Mouse (Mus musculus) midbrain, embryonic 14.5 days (tissue): Measurements from ENCODE around the gene Igf2r. TPM values are rescaled to one million over a fixed set of nuclear protein-coding genes. Genes with fewer than 3 reads are reported as not detected.

Experiments used
- ATAC-seq: fragments of 200-750 bp; cut with Nextera tagmentation; 2 replicates; pipeline ENCODE4 v1.8.0; 2017; ENCODE audit warnings: moderate number of reproducible peaks, moderate library complexity; ENCODE audit not compliant: low FRiP score, low TSS enrichment
- DNase-seq: peaks from one replicate; pipeline ENCODE4 v3.0.0-alpha.2; 2015
- H3K27ac ChIP-seq: fragments of 300-500 bp; sonication (generic); replicated peaks from 2 replicates; pipeline ENCODE4 v1.5.1; 2014; ENCODE audit warnings: mild to moderate bottlenecking, low read depth, low read length, moderate library complexity
- H3K27me3 ChIP-seq: fragments of 300-500 bp; sonication (generic); 2 replicates; pipeline ENCODE4 v1.6.1; 2014; ENCODE audit warnings: low read length, control low read depth, mixed read lengths; ENCODE audit not compliant: control insufficient read depth, insufficient read depth
- H3K36me3 ChIP-seq: fragments of 300-500 bp; sonication (generic); 2 replicates; pipeline ENCODE4 v1.6.1; 2014; ENCODE audit warnings: low read length, control low read depth; ENCODE audit not compliant: control insufficient read depth, insufficient read depth
- H3K4me1 ChIP-seq: fragments of 300-500 bp; sonication (generic); 2 replicates; pipeline ENCODE4 v1.6.1; 2014; ENCODE audit warnings: mild to moderate bottlenecking, antibody characterized with exemption, low read length, control low read depth; ENCODE audit not compliant: control insufficient read depth, insufficient read depth
- H3K4me2 ChIP-seq: fragments of 300-500 bp; sonication (generic); 2 replicates; pipeline ENCODE4 v1.6.1; 2014; ENCODE audit warnings: mild to moderate bottlenecking, low read length, moderate library complexity
- H3K4me3 ChIP-seq: fragments of 300-500 bp; sonication (generic); replicated peaks from 2 replicates; pipeline ENCODE4 v1.5.1; 2014; ENCODE audit warnings: low read depth, low read length
- H3K9ac ChIP-seq: fragments of 300-500 bp; sonication (generic); replicated peaks from 2 replicates; pipeline ENCODE4 v1.6.1; 2014; ENCODE audit warnings: mild to moderate bottlenecking, low read length, moderate library complexity
- H3K9me3 ChIP-seq: fragments of 300-500 bp; sonication (generic); 2 replicates; pipeline ENCODE4 v1.6.1; 2016; ENCODE audit warnings: low read length, control low read depth, mixed read lengths; ENCODE audit not compliant: control insufficient read depth
- WGBS: fragments of 180-500 bp; shearing (Covaris S2); extraction: QIAGEN DNeasy Blood & Tissue Kit; methylation state at CpG from one replicate; pipeline ENCODE4 v1.1.7; 2014; 5-methylcytosine and 5-hydroxymethylcytosine counted together
- polyA plus RNA-seq: library from polyadenylated mRNA; unstranded; fragments of >200 nt; fragmentation: Nextera tagmentation; extraction: Ambion mirVana; gene quantifications from 2 replicates; pipeline ENCODE4 v1.2.1, GENCODE M21; 2014

The Igf2r gene
- polyA plus RNA-seq, 1 experiment from 2014 or later = 13.4 TPM

DNA sequence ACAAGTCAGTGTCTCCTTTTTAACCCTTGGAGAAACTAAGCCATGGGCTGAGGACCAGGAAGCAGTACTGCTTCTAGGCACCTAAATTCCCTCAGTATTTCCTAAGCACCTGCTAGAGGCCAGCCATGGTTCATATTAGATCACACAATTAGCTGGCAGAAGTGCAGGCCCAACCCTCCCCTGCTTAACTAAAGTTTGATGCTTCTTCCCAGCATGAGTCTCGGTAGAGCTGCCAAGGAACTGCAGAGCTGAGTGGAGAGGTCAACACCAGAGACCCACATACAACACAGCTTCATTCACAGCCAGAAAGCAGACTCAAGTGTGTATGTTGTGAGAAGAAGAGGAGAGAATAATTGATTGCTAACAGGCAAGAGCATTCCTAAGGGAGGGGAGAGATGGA is 40.9 kb downstream of the Igf2r start:
- Histone ChIP-seq H3K4me2 (no peak overlapping the region), H3K4me3 (no peak overlapping the region), H3K9ac (no peak overlapping the region), H3K27me3 (no peaks in the 10 kb centered on the region), H3K36me3 (peaks cover 47% of the 10 kb centered on the region), H3K9me3 (no peaks in the 10 kb centered on the region), H3K4me1 (no peaks in the 10 kb centered on the region), H3K27ac (no peak overlapping the region)
- no peak for DNase-seq
- no peak for ATAC-seq
- WGBS = 72% methylated on average over 1 of the region's 1 CpGs

DNA sequence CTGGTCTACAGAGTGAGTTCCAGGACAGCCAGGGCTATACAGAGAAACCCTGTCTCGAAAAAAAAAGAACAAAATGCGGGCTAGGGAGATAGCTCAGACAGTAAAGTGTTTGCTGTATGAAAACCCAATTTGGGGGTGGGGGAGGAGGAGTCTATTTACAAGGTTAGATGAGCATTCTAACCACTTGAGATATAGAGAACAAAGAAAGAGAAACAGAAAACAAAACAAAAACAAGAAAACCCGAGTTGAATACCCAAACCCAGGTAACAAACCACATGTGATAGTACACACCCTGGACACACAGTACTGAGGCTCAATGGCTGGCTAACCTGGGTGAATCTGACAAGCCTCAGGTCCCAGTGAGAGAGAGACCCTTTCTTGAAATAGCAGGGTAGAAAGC is 41.7 kb downstream of the Igf2r start:
- H3K4me3 ChIP-seq = no peak overlapping the region
- H3K4me1 ChIP-seq = no peaks in the 10 kb centered on the region
- peaks cover 40% of the 10 kb centered on the region for H3K36me3 ChIP-seq
- H3K4me2 ChIP-seq = no peak overlapping the region
- WGBS = 87% methylated on average over 3 of the region's 3 CpGs
- DNase-seq (no peak), ATAC-seq (no peak)
- no peak overlapping the region for H3K27ac ChIP-seq
- H3K27me3 ChIP-seq = no peaks in the 10 kb centered on the region
- H3K9ac ChIP-seq = no peak overlapping the region
- H3K9me3 ChIP-seq = no peaks in the 10 kb centered on the region

DNA sequence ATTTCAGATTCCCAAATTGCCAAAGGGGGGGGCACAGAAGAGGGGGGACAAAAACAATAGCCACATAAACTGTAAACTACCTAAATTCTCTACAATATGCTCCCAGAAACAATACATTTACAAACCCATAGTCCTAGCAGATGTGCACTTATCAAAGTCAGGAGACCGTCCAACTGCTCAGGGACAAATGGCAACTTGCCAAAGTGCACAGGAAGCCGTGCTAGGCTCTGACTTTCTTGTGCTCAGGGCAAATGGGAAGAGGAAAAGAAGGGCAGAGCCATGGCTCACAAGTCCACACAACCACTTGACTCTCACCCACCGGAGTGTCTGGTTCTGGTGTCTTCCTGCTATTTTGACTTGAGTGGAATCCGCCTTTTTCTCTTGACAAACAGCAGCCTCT is 43.6 kb downstream of the Igf2r start:
- ATAC-seq (no peak), DNase-seq (peak; percentile 70)
- Histone ChIP-seq H3K4me3 (no peak overlapping the region), H3K36me3 (peaks cover 45% of the 10 kb centered on the region), H3K4me1 (no peaks in the 10 kb centered on the region), H3K9me3 (no peaks in the 10 kb centered on the region), H3K27me3 (no peaks in the 10 kb centered on the region), H3K4me2 (no peak overlapping the region), H3K27ac (no peak overlapping the region), H3K9ac (no peak overlapping the region)
- WGBS = 65% methylated on average over 4 of the region's 4 CpGs

DNA sequence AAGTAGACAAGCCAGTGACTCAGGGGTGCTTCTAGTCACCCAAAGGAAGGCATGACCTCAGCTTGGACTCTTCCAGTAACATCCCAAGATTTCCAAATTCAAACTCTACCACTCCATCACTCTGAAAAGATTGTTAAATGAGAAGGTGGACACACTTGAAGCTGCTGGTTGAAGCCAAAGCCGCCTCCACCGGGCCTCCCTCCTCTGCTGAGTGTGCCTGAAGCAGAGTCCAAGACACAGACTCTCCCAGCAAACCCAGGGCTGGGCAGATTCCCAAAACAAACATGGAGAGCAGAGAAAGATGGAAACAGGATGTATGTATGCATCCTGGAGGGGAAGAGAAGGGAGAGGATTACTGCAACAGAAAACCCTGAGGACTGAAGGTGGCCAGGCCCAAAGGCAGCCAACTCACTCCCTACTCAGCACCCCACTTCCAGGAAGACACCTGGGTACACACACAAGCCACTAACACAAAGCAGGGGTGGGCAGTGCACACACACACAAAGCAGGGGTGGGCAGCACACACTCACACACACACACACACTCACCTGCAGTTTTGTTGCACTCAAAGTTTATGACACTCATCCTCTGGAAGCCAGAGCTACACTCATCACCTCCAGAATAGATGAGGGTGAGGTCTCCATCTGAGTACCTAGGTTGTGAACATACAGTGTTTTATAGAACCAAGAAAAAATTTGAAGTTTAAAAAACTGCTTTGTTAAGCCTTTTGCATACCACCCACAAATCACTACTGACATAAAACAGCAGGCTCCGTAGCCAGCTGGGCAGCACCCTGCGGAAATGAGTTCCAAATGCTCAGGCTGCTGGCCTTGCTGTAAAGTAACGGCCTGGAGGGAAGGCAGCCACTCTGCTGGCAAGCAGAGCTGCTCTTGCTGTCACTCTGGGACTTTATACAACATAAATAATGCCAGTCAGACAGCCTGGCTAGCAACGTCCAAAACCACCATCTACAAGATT is 44.4 kb downstream of the Igf2r start:
- Histone ChIP-seq H3K27me3 (no peaks in the 10 kb centered on the region), H3K4me2 (no peak overlapping the region), H3K9me3 (no peaks in the 10 kb centered on the region), H3K9ac (no peak overlapping the region), H3K27ac (peak overlapping the region; percentile 37), H3K4me3 (no peak overlapping the region), H3K36me3 (peaks cover 44% of the 10 kb centered on the region), H3K4me1 (no peaks in the 10 kb centered on the region)
- DNase-seq (peak; percentile 31), ATAC-seq (no peak)
- 79% methylated on average over 6 of the region's 6 CpGs for WGBS

DNA sequence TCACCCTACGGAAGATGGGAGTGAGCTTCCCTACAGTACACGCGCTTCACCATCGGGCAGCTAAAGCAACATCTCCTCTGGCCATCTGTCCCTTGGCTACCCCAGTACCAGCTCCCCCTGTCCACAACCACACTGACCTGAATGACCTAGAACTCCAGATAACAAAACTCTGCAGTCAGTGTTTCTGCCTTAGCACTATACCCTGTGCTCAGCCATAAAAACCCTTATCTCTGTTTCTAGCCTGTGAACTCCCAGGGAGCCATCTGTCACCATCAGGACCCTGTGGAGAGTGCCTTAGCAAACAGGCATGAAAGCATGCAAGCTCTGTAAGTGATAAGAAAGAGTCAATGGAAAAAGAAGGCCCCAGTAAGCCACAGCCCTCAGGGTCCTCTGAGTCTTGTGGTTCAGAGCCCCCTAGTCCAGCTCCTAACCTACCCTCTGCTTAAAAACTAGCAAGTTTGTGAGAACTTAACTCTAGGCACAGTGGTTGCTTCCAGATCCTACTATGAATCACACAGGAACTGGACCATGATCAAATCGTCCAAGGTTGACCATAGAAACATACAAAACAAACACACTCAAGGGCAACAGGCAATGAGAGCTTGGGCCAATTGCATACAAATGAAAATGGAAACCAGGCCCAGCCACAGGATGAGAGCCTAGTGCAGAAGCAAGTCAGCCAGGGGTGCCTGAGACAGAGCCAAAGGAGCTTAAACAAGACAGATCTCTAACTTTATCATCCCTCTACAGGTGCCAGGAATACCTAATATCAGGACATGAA is 45.3 kb downstream of the Igf2r start:
- no peak for DNase-seq
- H3K36me3 ChIP-seq = peaks cover 48% of the 10 kb centered on the region
- H3K4me1 ChIP-seq = no peaks in the 10 kb centered on the region
- H3K4me2 ChIP-seq = no peak overlapping the region
- 95% methylated on average over 5 of the region's 5 CpGs for WGBS
- ATAC-seq = no peak
- H3K27me3 ChIP-seq = no peaks in the 10 kb centered on the region
- no peak overlapping the region for H3K9ac ChIP-seq
- H3K27ac ChIP-seq = no peak overlapping the region
- H3K9me3 ChIP-seq = no peaks in the 10 kb centered on the region
- no peak overlapping the region for H3K4me3 ChIP-seq

DNA sequence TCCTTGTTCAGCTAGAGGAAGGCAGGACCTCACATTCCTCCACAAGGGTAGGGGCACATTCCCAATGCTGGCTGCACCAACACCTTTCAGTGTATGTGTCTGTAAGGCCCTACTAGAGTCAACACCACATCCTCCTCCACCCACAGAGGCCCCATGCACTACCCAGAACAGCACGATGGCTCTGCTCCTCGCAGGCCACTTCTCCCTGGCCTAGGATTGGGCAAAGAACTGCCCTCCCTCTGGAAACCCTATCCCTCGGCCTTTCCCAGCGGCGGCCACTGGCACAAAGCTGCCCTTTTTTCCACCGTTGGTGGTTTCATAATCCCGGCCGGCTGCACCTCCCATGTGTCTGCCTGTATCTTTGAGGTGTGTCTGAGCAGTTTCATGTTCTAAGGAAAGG is 46.8 kb downstream of the Igf2r start:
- H3K27ac ChIP-seq = no peak overlapping the region
- no peaks in the 10 kb centered on the region for H3K27me3 ChIP-seq
- no peak overlapping the region for H3K4me2 ChIP-seq
- WGBS = 44% methylated on average over 8 of the region's 8 CpGs
- H3K9ac ChIP-seq = no peak overlapping the region
- ATAC-seq (no peak), DNase-seq (no peak)
- H3K9me3 ChIP-seq = no peaks in the 10 kb centered on the region
- H3K36me3 ChIP-seq = peaks cover 63% of the 10 kb centered on the region
- no peaks in the 10 kb centered on the region for H3K4me1 ChIP-seq
- H3K4me3 ChIP-seq = no peak overlapping the region

DNA sequence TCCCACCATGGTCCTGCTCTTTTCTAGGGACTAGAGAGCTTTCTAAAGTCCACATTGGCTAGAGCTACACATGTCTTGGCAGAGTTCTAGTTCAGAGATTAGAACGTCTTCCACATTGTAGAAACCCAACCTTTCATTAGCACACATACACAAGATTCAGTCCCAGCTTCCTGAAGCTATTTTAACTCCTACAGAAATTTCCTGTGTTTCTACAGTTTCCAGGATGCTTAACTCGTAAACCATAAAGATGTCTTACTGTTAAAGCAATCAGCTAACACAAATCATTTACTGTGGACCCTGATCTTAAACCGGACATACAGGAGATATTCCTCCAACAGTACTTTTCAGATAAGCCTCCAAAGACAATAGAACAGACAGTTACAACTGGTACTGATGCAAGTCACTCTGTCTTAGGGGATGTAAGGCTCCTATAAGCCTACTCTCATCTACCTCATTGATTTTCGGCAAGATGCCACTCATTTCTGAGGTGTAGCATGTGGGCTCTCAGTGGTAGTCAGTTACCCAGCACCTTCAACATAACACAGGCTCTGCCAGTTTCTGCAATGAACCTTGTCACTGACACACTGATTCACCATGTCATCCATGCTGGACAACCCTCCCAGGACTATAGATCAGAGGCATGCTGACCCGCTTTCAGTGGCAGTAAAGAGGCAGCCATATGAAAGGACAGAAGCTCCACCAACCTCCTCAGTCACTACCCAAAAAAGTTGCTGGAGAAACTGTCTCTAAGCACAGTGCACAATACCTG is 48.2 kb downstream of the Igf2r start:
- ATAC-seq (no peak), DNase-seq (no peak)
- Histone ChIP-seq H3K4me1 (no peaks in the 10 kb centered on the region), H3K27me3 (no peaks in the 10 kb centered on the region), H3K4me2 (no peak overlapping the region), H3K36me3 (peaks cover 70% of the 10 kb centered on the region), H3K9me3 (no peaks in the 10 kb centered on the region), H3K27ac (no peak overlapping the region), H3K9ac (no peak overlapping the region), H3K4me3 (no peak overlapping the region)
- 92% methylated on average over 5 of the region's 5 CpGs for whole genome bisulfite sequencing

DNA sequence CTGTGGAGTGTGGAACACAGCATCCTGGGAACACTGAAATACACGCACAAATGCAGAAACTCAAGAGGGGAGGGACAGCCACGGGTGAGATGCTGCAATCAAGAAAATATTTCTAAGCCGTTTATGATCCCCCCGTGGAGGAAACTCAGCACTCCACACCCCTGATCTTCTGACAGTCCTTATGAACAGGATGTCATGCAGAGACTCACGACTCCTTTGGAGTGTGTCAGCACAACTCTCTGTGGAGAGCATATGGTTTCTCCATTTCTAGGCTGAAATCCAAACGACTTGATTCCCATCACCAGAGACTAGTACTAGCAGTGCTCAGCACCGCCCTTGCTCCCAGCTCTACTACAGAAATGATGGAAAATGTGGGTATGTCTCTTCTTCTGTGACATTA is 51.2 kb downstream of the Igf2r start:
- no peak overlapping the region for H3K9ac ChIP-seq
- H3K27ac ChIP-seq = no peak overlapping the region
- no peak overlapping the region for H3K4me2 ChIP-seq
- no peaks in the 10 kb centered on the region for H3K27me3 ChIP-seq
- no peaks in the 10 kb centered on the region for H3K4me1 ChIP-seq
- ATAC-seq (no peak), DNase-seq (no peak)
- peaks cover 88% of the 10 kb centered on the region for H3K36me3 ChIP-seq
- WGBS = 82% methylated on average over 7 of the region's 7 CpGs
- H3K4me3 ChIP-seq = no peak overlapping the region
- H3K9me3 ChIP-seq = no peaks in the 10 kb centered on the region
